Mouse (Mus musculus) megakaryocyte-erythroid progenitor cell, adult 5 weeks (primary cell): ENCODE data around the gene Zbtb38. TPM values are rescaled to one million over a fixed set of nuclear protein-coding genes. Genes with fewer than 3 reads are reported as not detected.

Experiments used
- polyA plus RNA-seq: library from polyadenylated mRNA; stranded (reverse); fragments of >175 nt; gene quantifications from 2 replicates; pipeline ENCODE4 v1.2.3, GENCODE M21; 2012

Gene Zbtb38
- 3.6 and 4.4 TPM in 2 replicates for polyA plus RNA-seq

DNA sequence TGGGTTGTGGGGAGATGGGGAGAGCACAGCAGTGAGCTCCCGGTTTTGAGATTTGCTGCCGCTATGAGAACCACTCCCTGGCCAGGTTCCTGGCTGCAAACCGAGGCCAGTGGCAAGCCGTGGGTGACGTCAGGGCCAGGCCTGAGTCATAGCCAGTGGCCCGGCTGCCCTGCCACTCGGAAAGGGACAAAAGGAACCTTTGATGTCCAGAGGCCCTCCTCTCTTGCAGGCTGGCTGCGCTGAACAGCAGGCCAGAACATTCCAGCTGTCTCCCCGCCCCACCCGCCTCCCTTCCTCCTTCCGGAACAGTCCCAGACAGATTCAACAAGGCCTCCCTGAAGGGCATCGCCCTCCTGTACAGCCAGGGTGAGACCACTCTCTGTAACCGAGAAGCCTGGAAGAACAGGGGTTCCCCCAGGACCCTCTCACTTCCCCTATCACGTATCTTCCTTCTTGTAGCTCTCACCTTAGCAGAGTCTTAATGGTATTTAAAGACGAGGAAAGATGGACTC, at the start of gene Zbtb38:
Gene Zbtb38, minus strand, starts transcription at position 229 of the 512 bp plus-strand sequence.

Other genes with a start within 250 kb of the Zbtb38 start
- gene Gm28729, start 227.6 kb downstream of the Zbtb38 start, polyA plus RNA-seq = 0.03 TPM in 1 of 2 replicates, not detected in the other
- gene Rasa2, start 121.2 kb downstream of the Zbtb38 start, polyA plus RNA-seq = 1.3 and 1.7 TPM in 2 replicates
- 6.6 and 9.3 TPM in 2 replicates for gene Pxylp1, start 139.8 kb upstream of the Zbtb38 start, polyA plus RNA-seq